Mouse (Mus musculus) forebrain, embryonic 13.5 days (tissue): Measurements from ENCODE around the gene Oxct1. TPM values are rescaled to one million over a fixed set of nuclear protein-coding genes. Genes with fewer than 3 reads are reported as not detected.

ENCODE experiments used
- ATAC-seq: fragments of 200-750 bp; cut with Nextera tagmentation; 2 replicates; pipeline ENCODE4 v1.8.0; 2017
- H3K27ac ChIP-seq: fragments of 300-500 bp; sonication (generic); 2 replicates; pipeline ENCODE4 v1.5.1; 2015; ENCODE audit warnings: inconsistent platforms, mild to moderate bottlenecking, moderate library complexity
- H3K27me3 ChIP-seq: fragments of 300-500 bp; sonication (generic); 2 replicates; pipeline ENCODE4 v1.6.1; 2015; ENCODE audit warnings: mild to moderate bottlenecking, inconsistent platforms
- H3K36me3 ChIP-seq: fragments of 300-500 bp; sonication (generic); 2 replicates; pipeline ENCODE4 v1.6.1; 2015; ENCODE audit warnings: mild to moderate bottlenecking, inconsistent platforms; ENCODE audit not compliant: poor library complexity, severe bottlenecking
- H3K4me1 ChIP-seq: fragments of 300-500 bp; sonication (generic); 2 replicates; pipeline ENCODE4 v1.6.1; 2015; ENCODE audit warnings: inconsistent platforms
- H3K4me2 ChIP-seq: fragments of 300-500 bp; sonication (generic); 2 replicates; pipeline ENCODE4 v1.6.1; 2015; ENCODE audit warnings: inconsistent platforms, mild to moderate bottlenecking, moderate library complexity
- H3K4me3 ChIP-seq: fragments of 300-500 bp; sonication (generic); 2 replicates; pipeline ENCODE4 v1.5.1; 2015; ENCODE audit warnings: mild to moderate bottlenecking, inconsistent platforms
- H3K9ac ChIP-seq: fragments of 300-500 bp; sonication (generic); 2 replicates; pipeline ENCODE4 v1.6.1; 2015; ENCODE audit warnings: mild to moderate bottlenecking, inconsistent platforms
- H3K9me3 ChIP-seq: fragments of 300-500 bp; sonication (generic); replicated peaks from 2 replicates; pipeline ENCODE4 v1.6.1; 2016; ENCODE audit warnings: inconsistent platforms
- WGBS: fragments of 180-500 bp; shearing (Covaris S2); methylation state at CpG from one replicate; pipeline ENCODE4 v1.1.7; 2015; 5-methylcytosine and 5-hydroxymethylcytosine counted together
- polyA plus RNA-seq: library from polyadenylated mRNA; unstranded; fragments of >200 nt; fragmentation: Nextera tagmentation; extraction: Ambion mirVana; gene quantifications from 2 replicates; pipeline ENCODE4 v1.2.1, GENCODE M21; 2015

Oxct1 gene
- polyA plus RNA-seq, 1 experiment from 2014 or later = 249 TPM

DNA sequence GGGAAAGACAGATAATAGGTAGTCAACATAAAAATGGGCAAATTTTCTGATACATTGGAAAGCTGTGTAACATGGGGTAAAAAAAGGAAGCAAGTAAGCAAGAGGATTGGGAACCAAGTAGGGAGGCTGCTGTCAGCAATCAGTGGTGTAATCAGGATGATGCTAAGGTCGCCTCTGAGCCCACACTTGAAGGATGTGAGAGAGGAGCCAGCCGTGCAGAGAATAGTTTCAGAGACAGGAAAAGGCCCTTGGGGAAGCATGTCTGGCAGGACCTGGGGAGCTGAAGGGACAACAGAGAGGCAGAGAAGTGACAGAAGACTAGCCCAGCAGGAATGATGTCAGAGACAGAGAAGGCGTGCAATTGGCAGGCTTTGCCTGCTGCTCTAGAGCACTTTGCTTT lies 16.2 kb downstream of the Oxct1 start:
- Histone ChIP-seq H3K27ac (no peak overlapping the region), H3K36me3 (peaks cover 46% of the 10 kb centered on the region), H3K4me1 (no peaks in the 10 kb centered on the region), H3K4me2 (no peak overlapping the region), H3K9ac (no peak overlapping the region), H3K27me3 (no peaks in the 10 kb centered on the region), H3K9me3 (no peaks in the 10 kb centered on the region), H3K4me3 (no peak overlapping the region)
- WGBS = 82% methylated on average over 3 of the region's 3 CpGs
- ATAC-seq = 0 out of 2 replicates have a peak, but pooled peaks have one; percentile 16

DNA sequence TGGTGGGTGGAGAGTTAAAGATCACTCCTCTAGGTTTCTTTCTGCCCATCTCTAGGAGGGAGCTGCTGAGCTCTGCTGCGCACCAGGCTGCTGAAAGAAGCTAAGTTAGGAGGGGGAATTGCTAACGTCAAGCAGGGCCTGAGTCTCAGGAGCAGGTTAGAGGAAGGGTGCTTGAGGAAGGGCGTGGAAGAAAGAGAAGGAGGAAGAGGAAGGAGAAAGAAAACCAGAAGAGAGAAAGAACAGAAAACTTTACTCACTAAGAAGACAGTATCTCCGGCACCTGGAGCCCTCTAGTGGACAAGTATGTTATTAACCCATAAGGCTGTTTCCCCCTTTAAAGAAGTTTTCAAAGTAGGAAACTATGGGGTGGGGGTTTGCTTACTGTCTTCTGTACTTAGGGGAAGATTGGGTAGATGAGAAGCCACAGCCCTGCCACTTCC lies 16.9 kb downstream of the Oxct1 start:
- H3K9ac ChIP-seq = no peak overlapping the region
- H3K4me2 ChIP-seq = no peak overlapping the region
- H3K27ac ChIP-seq = no peak overlapping the region
- H3K4me1 ChIP-seq = no peaks in the 10 kb centered on the region
- WGBS = 26% methylated on average over 4 of the region's 4 CpGs
- H3K36me3 ChIP-seq = peaks cover 46% of the 10 kb centered on the region
- no peaks in the 10 kb centered on the region for H3K27me3 ChIP-seq
- H3K4me3 ChIP-seq = no peak overlapping the region
- peak; percentile 55 for ATAC-seq
- H3K9me3 ChIP-seq = no peaks in the 10 kb centered on the region

DNA sequence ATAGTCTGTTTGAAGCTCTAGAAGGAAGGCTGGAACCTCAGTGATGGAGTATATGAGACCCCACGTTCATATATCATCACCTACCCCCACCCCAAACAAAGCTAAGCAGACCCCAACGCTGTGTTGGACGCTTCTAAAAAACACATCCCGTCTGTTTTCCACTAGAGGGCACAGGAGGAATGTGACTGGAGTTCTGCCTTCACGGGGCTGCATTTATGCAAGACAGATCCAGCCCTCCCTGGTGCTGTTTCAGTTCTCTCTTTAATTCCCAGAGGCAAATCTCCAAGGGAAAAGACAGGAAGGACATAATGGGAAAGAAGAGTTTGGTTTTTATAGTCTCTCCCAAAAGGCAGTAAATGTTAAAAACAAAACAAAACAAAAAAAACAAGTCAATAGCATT lies 30.4 kb downstream of the Oxct1 start:
- Histone ChIP-seq H3K27me3 (no peaks in the 10 kb centered on the region), H3K27ac (no peak overlapping the region), H3K9ac (no peak overlapping the region), H3K9me3 (no peaks in the 10 kb centered on the region), H3K4me1 (no peaks in the 10 kb centered on the region), H3K4me2 (no peak overlapping the region), H3K36me3 (peaks cover 65% of the 10 kb centered on the region), H3K4me3 (no peak overlapping the region)
- peak; percentile 89 for ATAC-seq
- 27% methylated on average over 5 of the region's 5 CpGs for WGBS

DNA sequence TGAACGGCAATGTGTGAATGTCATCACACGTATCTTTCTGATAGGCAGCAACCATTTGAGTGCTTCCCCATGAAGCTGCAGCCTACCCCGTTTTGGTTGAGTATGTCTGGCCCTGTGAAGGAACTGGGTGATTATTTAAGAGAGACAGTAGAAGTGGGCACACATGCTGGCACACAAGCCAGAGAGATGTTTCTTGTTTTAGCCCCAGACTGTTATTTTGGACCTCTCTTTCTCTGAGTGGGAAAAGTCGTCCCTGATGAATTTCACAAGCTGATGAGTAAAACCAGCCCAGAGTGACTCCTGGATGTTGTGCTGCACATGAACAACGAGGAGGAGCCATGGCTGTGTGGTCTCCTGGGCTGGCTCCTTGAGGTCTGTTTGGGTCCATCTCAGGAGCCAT lies 37.4 kb downstream of the Oxct1 start:
- Histone ChIP-seq H3K27me3 (no peaks in the 10 kb centered on the region), H3K9me3 (no peaks in the 10 kb centered on the region), H3K36me3 (peaks cover 40% of the 10 kb centered on the region), H3K4me3 (no peak overlapping the region), H3K9ac (no peak overlapping the region), H3K4me2 (no peak overlapping the region), H3K27ac (no peak overlapping the region), H3K4me1 (no peaks in the 10 kb centered on the region)
- ATAC-seq = no peak
- 86% methylated on average over 5 of the region's 5 CpGs for WGBS

DNA sequence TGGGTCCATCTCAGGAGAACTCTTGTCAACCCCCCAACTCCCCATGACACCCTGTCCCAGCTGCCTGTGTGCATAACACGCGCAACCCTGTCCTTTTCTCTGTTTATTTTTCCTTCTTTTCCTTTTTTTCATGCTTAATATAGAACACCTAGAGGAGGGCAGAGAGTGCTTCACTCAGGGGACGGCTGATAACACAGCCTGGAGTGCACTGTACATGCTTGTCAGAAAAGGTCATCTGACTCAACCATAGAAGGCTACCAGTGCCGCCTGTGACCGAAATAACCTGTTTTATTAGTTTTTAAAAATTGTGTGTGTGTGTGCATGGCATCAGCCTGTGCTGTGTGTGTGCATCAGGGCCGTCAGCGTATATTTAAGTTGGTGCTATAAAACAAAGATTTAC lies 37.8 kb downstream of the Oxct1 start:
- Histone ChIP-seq H3K4me2 (no peak overlapping the region), H3K4me3 (no peak overlapping the region), H3K9ac (no peak overlapping the region), H3K36me3 (peaks cover 38% of the 10 kb centered on the region), H3K4me1 (no peaks in the 10 kb centered on the region), H3K27me3 (no peaks in the 10 kb centered on the region), H3K9me3 (no peaks in the 10 kb centered on the region), H3K27ac (no peak overlapping the region)
- WGBS = 96% methylated on average over 7 of the region's 7 CpGs
- ATAC-seq = no peak

DNA sequence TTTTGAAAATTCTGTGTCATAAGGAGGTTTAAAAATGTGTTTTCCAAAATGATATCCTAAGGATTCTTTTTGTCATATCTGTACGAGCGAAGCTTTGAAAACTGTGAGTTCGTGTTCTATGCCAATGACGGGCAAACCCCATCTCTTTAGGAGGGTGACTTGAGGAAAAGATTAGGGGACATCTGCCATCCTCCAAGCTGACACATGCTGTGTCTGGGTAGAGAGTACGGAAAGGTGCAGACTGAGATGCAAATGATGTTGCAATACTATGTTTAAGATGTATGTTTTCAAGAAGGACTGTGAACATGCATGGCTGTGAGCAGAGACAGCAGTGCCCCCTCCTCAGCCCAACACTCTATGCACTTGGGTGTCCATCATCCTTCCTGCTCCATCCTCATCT lies 38.5 kb downstream of the Oxct1 start:
- Histone ChIP-seq H3K4me3 (no peak overlapping the region), H3K27ac (no peak overlapping the region), H3K27me3 (no peaks in the 10 kb centered on the region), H3K9me3 (no peaks in the 10 kb centered on the region), H3K9ac (no peak overlapping the region), H3K36me3 (peaks cover 32% of the 10 kb centered on the region), H3K4me2 (no peak overlapping the region), H3K4me1 (no peaks in the 10 kb centered on the region)
- ATAC-seq = no peak
- WGBS = 87% methylated on average over 5 of the region's 5 CpGs

DNA sequence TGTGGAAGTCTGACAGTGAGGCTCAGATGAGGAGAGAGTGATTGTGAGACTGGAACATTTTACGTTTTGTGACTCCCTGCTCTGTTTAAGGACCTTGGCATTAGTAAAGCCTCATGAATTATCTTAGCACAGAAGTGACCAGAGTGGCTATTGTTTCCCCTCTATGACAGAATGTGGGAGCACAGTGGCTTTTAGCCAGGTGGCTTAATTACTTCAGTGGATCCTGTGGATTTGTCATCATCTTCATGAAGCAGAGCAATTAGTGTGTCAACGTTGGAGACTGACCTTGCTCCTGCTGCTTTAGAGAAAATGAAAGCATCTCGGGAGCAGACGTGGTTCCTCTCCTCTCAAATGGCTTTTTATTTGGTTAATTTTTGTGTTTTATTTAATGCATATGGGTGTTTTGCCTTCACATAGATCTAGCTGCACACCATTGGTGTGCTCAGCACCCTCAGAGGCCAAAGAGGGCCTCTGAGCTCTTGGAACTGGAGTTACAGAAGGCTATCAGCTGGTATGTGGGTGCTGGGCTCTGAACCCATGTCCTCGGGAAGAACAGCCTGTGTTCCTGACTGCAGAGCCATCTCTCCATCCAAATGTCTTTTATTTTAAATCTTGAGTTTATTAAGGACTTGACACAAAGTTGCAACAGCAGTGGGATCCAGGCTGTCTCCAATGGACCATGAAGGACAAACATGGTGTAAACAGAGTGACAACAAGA lies 41.2 kb downstream of the Oxct1 start:
- H3K36me3 ChIP-seq = peaks cover 23% of the 10 kb centered on the region; the same call in 1 of the 2 replicates
- H3K27me3 ChIP-seq = no peaks in the 10 kb centered on the region
- no peaks in the 10 kb centered on the region for H3K4me1 ChIP-seq
- ATAC-seq = no peak
- no peak overlapping the region for H3K9ac ChIP-seq
- H3K9me3 ChIP-seq = no peaks in the 10 kb centered on the region
- no peak overlapping the region for H3K4me3 ChIP-seq
- no peak overlapping the region for H3K4me2 ChIP-seq
- WGBS = 63% methylated on average over 5 of the region's 5 CpGs
- no peak overlapping the region for H3K27ac ChIP-seq

DNA sequence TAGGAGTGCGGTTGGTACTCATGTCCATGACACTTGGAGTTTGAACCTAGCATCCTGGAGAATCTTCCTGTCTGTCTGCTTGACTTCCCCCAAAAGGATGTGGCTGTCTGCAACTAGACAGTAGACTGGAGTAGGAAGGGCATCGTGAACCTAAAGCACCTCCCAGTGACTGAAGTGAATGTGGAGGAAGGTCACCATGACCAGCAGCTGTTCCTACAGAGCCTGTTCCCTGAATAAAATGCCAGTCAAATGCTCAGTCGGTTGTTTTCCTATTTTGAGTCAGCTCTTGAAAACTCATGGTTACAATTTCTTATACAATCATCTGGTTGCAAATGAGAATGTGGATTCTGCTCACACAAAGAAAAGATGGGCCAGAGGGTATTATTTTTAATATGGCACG lies 51.8 kb downstream of the Oxct1 start:
- Histone ChIP-seq H3K36me3 (peaks cover 15% of the 10 kb centered on the region), H3K9me3 (no peaks in the 10 kb centered on the region), H3K4me1 (no peaks in the 10 kb centered on the region), H3K4me3 (no peak overlapping the region), H3K4me2 (no peak overlapping the region), H3K9ac (no peak overlapping the region), H3K27me3 (no peaks in the 10 kb centered on the region), H3K27ac (no peak overlapping the region)
- whole genome bisulfite sequencing = 89% methylated on average over 4 of the region's 4 CpGs
- no peak for ATAC-seq

DNA sequence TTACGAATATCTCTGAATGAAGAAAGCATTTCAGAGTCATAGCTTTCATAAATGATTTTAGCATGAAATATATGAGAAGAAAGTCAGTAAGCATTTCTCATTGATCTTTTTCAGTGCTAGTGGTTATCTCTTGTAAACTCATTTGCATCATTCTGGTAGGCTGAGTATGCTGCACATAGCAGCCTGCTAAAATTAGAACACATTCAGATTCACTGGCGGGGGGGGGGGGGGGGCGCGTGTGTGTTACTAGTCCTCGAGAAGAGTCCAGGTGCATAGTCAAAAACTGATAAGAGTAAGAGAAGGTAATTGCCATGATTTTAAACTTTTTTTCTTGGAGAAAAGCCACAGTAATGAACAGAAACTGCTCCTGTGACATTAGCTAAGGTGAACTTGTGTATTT lies 52.6 kb downstream of the Oxct1 start:
- Histone ChIP-seq H3K4me3 (no peak overlapping the region), H3K9me3 (no peaks in the 10 kb centered on the region), H3K36me3 (peaks cover 10% of the 10 kb centered on the region; the same call in 1 of the 2 replicates), H3K4me1 (no peaks in the 10 kb centered on the region), H3K27me3 (no peaks in the 10 kb centered on the region), H3K27ac (no peak overlapping the region), H3K9ac (no peak overlapping the region), H3K4me2 (no peak overlapping the region)
- ATAC-seq = no peak
- WGBS = 97% methylated on average over 5 of the region's 5 CpGs

DNA sequence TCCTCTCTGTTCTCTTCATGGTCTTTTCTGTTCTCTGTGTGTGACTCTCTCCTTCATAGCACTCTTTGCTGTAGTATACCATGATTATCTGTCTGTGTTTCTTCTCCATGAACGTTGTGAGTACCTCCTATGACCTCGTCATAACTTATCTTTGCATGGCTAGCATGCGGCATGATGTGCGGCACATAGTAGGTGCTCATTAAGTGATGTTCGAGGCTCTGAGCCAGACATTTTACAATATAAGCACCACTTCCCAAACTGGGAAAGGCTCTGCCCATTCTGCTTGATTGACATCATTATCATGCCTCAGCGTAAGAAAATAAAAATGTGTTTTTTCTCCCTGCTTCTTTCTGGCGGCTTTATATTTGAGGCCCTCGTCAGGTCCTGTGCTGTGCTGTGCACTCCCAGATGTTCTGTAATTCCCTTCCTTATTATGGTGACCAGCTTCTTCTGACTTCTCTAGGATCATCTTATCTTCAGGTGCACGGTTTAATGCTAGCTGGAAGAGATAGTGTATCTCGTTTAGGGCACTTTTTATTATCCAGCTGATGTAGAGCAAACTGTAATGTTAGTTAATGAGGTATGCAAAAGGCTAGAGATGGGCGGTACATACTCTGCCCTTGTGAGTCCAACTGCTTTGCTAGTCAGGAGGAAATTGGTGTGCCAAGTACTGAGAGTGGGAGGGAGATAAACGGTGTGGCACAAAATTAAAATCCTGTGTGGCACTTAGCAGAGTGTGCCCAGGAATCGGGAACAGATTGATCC lies 53.4 kb downstream of the Oxct1 start:
- H3K4me1 ChIP-seq = no peaks in the 10 kb centered on the region
- no peaks in the 10 kb centered on the region for H3K9me3 ChIP-seq
- H3K27ac ChIP-seq = no peak overlapping the region
- H3K9ac ChIP-seq = no peak overlapping the region
- no peak overlapping the region for H3K4me2 ChIP-seq
- H3K36me3 ChIP-seq = peaks cover 10% of the 10 kb centered on the region; the same call in 1 of the 2 replicates
- no peak overlapping the region for H3K4me3 ChIP-seq
- H3K27me3 ChIP-seq = no peaks in the 10 kb centered on the region
- ATAC-seq = 0 out of 2 replicates have a peak, but pooled peaks have one; percentile 19
- 76% methylated on average over 13 of the region's 13 CpGs for WGBS

DNA sequence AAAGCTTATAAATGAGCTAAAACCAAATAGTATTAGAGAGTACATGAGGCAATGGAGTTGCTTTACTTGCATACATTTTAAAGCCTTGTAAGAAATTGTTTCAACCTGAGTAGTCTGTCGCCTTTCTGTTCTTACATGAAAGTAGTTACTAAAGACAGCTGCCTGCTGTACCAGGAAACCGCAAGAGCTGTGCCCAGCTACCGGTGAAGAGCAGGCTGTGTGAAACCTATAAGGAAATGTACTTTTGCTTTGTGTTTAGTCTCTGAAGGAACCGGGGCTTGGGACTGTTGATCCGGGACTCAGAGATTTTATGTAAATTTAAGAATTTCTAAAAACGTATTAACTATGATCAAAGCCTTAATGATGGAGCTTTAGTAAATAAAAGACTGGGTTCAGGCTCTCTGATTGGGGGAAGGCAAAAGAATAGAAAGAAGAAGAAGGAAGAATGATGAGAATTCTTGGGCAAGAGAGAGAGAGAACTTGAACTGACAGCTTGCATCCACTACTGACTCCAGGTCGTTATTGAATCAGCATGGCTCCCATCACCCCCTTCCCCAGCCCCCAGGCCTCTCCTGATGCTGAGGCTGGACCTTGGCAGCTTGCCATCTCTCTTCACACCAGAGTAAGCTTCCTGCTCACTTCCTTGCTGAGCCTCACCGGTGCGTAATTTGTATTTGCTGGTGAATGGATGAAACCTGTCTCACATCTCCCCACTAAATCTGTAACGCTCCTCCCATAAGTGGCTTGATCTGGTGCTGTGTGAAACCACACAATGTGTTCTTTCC lies 59.6 kb downstream of the Oxct1 start:
- ATAC-seq = peak; percentile 26; the same call in 1 of the 2 replicates
- Histone ChIP-seq H3K27me3 (no peaks in the 10 kb centered on the region), H3K27ac (no peak overlapping the region), H3K9me3 (no peaks in the 10 kb centered on the region), H3K4me2 (no peak overlapping the region), H3K36me3 (no peaks in the 10 kb centered on the region), H3K9ac (no peak overlapping the region), H3K4me3 (no peak overlapping the region), H3K4me1 (peaks cover 8% of the 10 kb centered on the region; the same call in 1 of the 2 replicates)
- WGBS = 64% methylated on average over 10 of the region's 10 CpGs

DNA sequence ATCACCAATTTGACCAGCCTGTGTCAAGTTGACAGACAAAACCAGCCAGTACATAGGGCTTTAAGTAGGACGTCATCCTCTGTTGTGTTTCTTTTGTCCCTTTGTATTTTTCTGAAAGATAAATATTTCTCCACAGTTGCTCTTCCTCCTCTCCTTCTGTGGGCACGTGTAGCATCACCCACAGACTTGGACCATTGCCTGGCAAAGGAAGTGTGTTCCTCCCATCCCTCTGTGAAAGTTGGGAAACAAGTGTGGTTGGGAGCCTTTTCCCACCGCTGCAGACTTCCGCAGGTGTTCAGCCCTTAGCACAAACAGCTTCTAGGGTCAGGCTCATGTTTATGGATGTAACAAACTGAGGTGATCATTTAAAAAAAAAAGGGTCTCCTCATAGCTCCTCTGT lies 61.3 kb downstream of the Oxct1 start:
- WGBS = 70% methylated on average over 4 of the region's 4 CpGs
- H3K4me1 ChIP-seq = peaks cover 8% of the 10 kb centered on the region; the same call in 1 of the 2 replicates
- no peaks in the 10 kb centered on the region for H3K27me3 ChIP-seq
- no peak for ATAC-seq
- H3K9ac ChIP-seq = no peak overlapping the region
- peak overlapping the region; percentile 40; the same call in 1 of the 2 replicates for H3K27ac ChIP-seq
- no peak overlapping the region for H3K4me3 ChIP-seq
- H3K36me3 ChIP-seq = peaks cover 13% of the 10 kb centered on the region; the same call in 1 of the 2 replicates
- H3K4me2 ChIP-seq = no peak overlapping the region
- H3K9me3 ChIP-seq = no peaks in the 10 kb centered on the region
